Mouse (Mus musculus): ENCODE results near the gene Pid1. TPM values are rescaled to one million over a fixed set of nuclear protein-coding genes. Genes with fewer than 3 reads are reported as not detected.

Gene Pid1
- 35.6 and 38.9 TPM in 2 replicates for polyA plus RNA-seq (2016; fragmentation: Nextera tagmentation; extraction: Ambion mirVana)

DNA sequence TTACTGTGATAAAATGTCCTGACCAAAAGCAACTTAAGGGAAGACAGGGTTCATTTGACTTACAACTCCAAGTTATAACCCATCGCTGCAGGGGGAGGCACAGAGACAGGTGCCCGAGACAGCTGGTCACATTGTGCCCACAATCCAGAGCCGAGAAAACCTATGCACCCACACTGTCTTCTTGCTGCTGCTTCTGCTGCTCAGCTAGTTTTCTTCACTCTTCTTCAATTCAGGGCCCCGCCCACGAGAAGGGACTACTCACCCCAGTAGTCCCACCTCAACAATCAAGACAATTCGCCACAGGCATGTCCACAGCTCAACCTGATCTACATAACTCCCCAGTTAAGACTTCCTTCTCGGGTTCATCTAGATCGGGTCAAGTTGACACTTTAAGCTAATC is at the start of gene Pid1:
Pid1 (minus strand) TSS at position 214 of the 400 bp plus-strand sequence.
- no peak within 1 kb of the TSS for H3K9ac ChIP-seq
- WGBS: 83% methylated on average over 8 of the region's 8 CpGs
- H3K9me3 ChIP-seq: no peaks in the 10 kb centered on the region
- H3K27ac ChIP-seq: no peak within 1 kb of the TSS
- H3K27me3 ChIP-seq: no peaks in the 10 kb centered on the region
- H3K4me1 ChIP-seq: no peaks in the 10 kb centered on the region
- no peak within 1 kb of the TSS for H3K4me3 ChIP-seq
- no peaks in the 10 kb centered on the region for H3K36me3 ChIP-seq
- no peak for ATAC-seq (ENCODE audit: insufficient number of reproducible peaks, insufficient read depth, low FRiP score, low TSS enrichment)
- H3K4me2 ChIP-seq (replicated peaks): no peak within 1 kb of the TSS

- H3K9me3 ChIP-seq: no peaks in the 10 kb centered on the region
- no peak overlapping the region for H3K27ac ChIP-seq
- H3K27me3 ChIP-seq: no peaks in the 10 kb centered on the region
- H3K36me3 ChIP-seq: no peaks in the 10 kb centered on the region
- WGBS: 86% methylated on average over 2 of the region's 2 CpGs
- H3K4me3 ChIP-seq: no peak overlapping the region
- no peak overlapping the region for H3K4me2 ChIP-seq (replicated peaks)
- H3K4me1 ChIP-seq: 0 out of 2 replicates have a peak, but pooled peaks cover 4% of the 10 kb centered on the region
- no peak for ATAC-seq (ENCODE audit: insufficient number of reproducible peaks, insufficient read depth, low FRiP score, low TSS enrichment)
- H3K9ac ChIP-seq: no peak overlapping the region
These were observed 45.5 kb upstream of the Pid1 start for GRCm38 (mm10) chr1:84409514-84409913.

GRCm38 (mm10) chr1:84408873-84409272 is 44.9 kb upstream of the Pid1 start:
- Histone ChIP-seq H3K27me3 (no peaks in the 10 kb centered on the region), H3K27ac (no peak overlapping the region), H3K9me3 (no peaks in the 10 kb centered on the region), H3K4me1 (0 out of 2 replicates have a peak, but pooled peaks cover 4% of the 10 kb centered on the region), H3K4me3 (no peak overlapping the region), H3K4me2 (replicated peaks) (no peak overlapping the region), H3K9ac (no peak overlapping the region), H3K36me3 (no peaks in the 10 kb centered on the region)
- 61% methylated on average over 2 of the region's 2 CpGs for WGBS
- no peak for ATAC-seq (ENCODE audit: insufficient number of reproducible peaks, insufficient read depth, low FRiP score, low TSS enrichment)

DNA sequence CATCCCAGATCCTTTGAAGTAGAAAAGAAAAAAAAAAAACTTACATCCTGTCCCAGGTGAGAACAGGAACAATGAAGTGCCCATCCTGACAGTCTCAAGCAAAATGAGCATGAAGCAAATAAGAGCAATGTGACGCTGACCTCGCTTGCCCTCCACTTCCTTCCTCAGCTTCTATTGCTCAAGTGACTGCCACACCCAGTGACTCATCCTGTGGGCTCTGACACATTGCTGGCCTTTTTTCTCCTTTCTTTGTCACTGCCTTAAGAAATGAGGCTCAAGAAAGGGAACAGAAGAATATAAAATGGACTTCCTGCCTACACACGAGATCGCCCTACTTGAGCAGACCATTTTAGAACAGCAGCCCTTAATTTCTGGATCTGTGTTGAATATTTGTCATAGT is 42.9 kb upstream of the Pid1 start:
- 76% methylated on average over 4 of the region's 4 CpGs for WGBS
- H3K4me1 ChIP-seq: 0 out of 2 replicates have a peak, but pooled peaks cover 4% of the 10 kb centered on the region
- no peaks in the 10 kb centered on the region for H3K36me3 ChIP-seq
- H3K4me2 ChIP-seq (replicated peaks): no peak overlapping the region
- no peaks in the 10 kb centered on the region for H3K27me3 ChIP-seq
- H3K27ac ChIP-seq: no peak overlapping the region
- H3K4me3 ChIP-seq: no peak overlapping the region
- no peak for ATAC-seq (ENCODE audit: insufficient number of reproducible peaks, insufficient read depth, low FRiP score, low TSS enrichment)
- no peaks in the 10 kb centered on the region for H3K9me3 ChIP-seq
- no peak overlapping the region for H3K9ac ChIP-seq

- no peak overlapping the region for H3K27ac ChIP-seq
- H3K4me1 ChIP-seq: 0 out of 2 replicates have a peak, but pooled peaks cover 4% of the 10 kb centered on the region
- ATAC-seq (ENCODE audit: insufficient number of reproducible peaks, insufficient read depth, low FRiP score, low TSS enrichment): no peak
- no peaks in the 10 kb centered on the region for H3K27me3 ChIP-seq
- no peak overlapping the region for H3K4me3 ChIP-seq
- no peaks in the 10 kb centered on the region for H3K36me3 ChIP-seq
- no peak overlapping the region for H3K4me2 ChIP-seq (replicated peaks)
- WGBS: 86% methylated on average over 5 of the region's 5 CpGs
- H3K9ac ChIP-seq: no peak overlapping the region
- H3K9me3 ChIP-seq: no peaks in the 10 kb centered on the region
These were observed 41.7 kb upstream of the Pid1 start for GRCm38 (mm10) chr1:84405551-84406290.

DNA sequence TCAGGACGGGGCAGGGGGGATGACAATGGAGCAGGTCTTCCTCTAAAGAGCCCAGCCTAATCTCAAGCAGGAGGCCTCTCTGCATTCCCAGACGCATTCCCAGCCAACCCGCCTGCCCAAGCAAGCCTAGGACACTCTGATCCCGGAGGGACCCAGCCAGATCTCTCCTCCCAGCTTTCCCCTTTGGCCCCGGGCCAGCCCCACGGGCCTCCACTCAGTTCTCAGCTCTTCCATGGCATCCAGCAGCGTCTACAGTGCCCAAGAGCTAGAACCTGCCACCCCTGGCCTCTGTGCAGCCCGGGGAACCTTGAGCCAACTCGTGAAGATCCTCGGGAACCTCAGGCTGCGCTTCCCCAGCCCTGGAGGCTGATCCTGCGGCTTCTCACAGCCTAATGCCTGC is 40.9 kb upstream of the Pid1 start:
- Histone ChIP-seq H3K9ac (no peak overlapping the region), H3K4me3 (no peak overlapping the region), H3K4me2 (replicated peaks) (no peak overlapping the region), H3K36me3 (no peaks in the 10 kb centered on the region), H3K27me3 (no peaks in the 10 kb centered on the region), H3K27ac (no peak overlapping the region), H3K4me1 (0 out of 2 replicates have a peak, but pooled peaks cover 4% of the 10 kb centered on the region), H3K9me3 (no peaks in the 10 kb centered on the region)
- no peak for ATAC-seq (ENCODE audit: insufficient number of reproducible peaks, insufficient read depth, low FRiP score, low TSS enrichment)
- WGBS: 42% methylated on average over 12 of the region's 12 CpGs

DNA sequence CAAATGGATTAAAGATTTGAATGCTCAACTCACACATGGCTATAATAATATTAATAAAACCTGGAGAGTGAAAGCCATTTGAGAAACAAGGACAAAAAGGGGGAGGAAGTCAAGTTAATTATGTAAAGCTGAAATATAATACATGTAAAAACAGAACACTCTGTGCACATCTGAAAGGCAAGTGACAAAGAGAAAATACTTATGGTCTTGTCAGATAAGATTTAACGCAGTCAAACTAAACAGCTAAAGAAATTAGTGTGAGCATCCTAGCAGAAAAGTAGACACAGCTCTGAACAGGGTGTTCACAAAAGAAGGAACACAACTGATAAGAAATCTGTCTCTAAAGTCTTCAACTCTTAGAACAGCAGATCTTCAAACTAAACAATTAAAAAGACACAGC is 38.2 kb upstream of the Pid1 start:
- Histone ChIP-seq H3K4me2 (replicated peaks) (no peak overlapping the region), H3K36me3 (no peaks in the 10 kb centered on the region), H3K4me3 (no peak overlapping the region), H3K4me1 (0 out of 2 replicates have a peak, but pooled peaks cover 4% of the 10 kb centered on the region), H3K27ac (no peak overlapping the region), H3K27me3 (no peaks in the 10 kb centered on the region), H3K9me3 (no peaks in the 10 kb centered on the region), H3K9ac (no peak overlapping the region)
- no peak for ATAC-seq (ENCODE audit: insufficient number of reproducible peaks, insufficient read depth, low FRiP score, low TSS enrichment)
- WGBS: 60% methylated on average over 1 of the region's 1 CpGs

DNA sequence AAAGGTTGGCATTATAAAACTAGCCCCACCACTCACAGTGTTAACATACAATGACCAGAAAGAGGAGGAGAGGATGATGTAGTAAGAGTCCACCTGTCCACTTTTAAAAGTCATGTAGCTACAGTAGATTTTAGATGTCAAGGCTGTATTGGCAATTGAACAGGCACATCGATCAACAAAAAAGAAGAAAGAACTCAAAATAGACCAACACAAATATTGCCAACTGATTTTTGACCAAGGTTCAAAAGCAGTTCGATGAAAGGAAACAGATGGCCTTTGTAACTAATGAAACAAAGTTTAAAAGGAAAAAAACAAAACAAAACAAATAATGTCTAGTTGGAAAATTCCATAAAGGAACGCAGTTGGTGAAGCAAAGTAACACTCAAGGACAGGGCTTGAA is 35.7 kb upstream of the Pid1 start:
- Histone ChIP-seq H3K4me1 (no peaks in the 10 kb centered on the region), H3K9me3 (no peaks in the 10 kb centered on the region), H3K9ac (no peak overlapping the region), H3K36me3 (no peaks in the 10 kb centered on the region), H3K4me2 (replicated peaks) (no peak overlapping the region), H3K4me3 (no peak overlapping the region), H3K27me3 (no peaks in the 10 kb centered on the region), H3K27ac (no peak overlapping the region)
- no peak for ATAC-seq (ENCODE audit: insufficient number of reproducible peaks, insufficient read depth, low FRiP score, low TSS enrichment)
- 74% methylated on average over 3 of the region's 3 CpGs for WGBS

DNA sequence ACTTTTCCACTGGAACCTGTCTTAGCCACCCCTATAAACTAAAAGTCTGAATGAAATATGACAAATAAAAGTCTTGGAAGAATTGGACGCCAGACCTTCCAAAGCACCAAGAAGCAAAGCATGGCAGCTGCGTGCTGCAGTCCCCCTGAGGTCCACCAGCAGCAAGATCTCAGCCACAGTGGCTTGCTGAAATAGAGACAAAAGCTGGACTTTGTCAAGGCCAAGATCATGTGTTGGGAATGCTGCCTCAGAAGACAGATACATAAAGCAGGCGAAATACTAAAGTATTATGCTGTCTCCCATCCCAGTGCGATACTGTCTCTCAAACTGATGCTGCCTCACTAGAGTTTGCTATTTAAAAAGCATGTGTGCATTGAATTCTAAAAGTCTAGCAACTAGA is 35.1 kb upstream of the Pid1 start:
- no peaks in the 10 kb centered on the region for H3K9me3 ChIP-seq
- no peak overlapping the region for H3K27ac ChIP-seq
- WGBS: 87% methylated on average over 4 of the region's 4 CpGs
- H3K4me2 ChIP-seq (replicated peaks): no peak overlapping the region
- H3K36me3 ChIP-seq: no peaks in the 10 kb centered on the region
- H3K27me3 ChIP-seq: no peaks in the 10 kb centered on the region
- H3K4me3 ChIP-seq: no peak overlapping the region
- H3K4me1 ChIP-seq: no peaks in the 10 kb centered on the region
- H3K9ac ChIP-seq: no peak overlapping the region
- ATAC-seq (ENCODE audit: insufficient number of reproducible peaks, insufficient read depth, low FRiP score, low TSS enrichment): no peak

- Histone ChIP-seq H3K36me3 (no peaks in the 10 kb centered on the region), H3K9me3 (no peaks in the 10 kb centered on the region), H3K4me1 (no peaks in the 10 kb centered on the region), H3K27ac (no peak overlapping the region), H3K4me3 (no peak overlapping the region), H3K27me3 (no peaks in the 10 kb centered on the region), H3K9ac (no peak overlapping the region), H3K4me2 (replicated peaks) (no peak overlapping the region)
- ATAC-seq (ENCODE audit: insufficient number of reproducible peaks, insufficient read depth, low FRiP score, low TSS enrichment): no peak
- WGBS: 83% methylated on average over 3 of the region's 3 CpGs
These were observed 32.8 kb upstream of the Pid1 start for GRCm38 (mm10) chr1:84396787-84397186.

DNA sequence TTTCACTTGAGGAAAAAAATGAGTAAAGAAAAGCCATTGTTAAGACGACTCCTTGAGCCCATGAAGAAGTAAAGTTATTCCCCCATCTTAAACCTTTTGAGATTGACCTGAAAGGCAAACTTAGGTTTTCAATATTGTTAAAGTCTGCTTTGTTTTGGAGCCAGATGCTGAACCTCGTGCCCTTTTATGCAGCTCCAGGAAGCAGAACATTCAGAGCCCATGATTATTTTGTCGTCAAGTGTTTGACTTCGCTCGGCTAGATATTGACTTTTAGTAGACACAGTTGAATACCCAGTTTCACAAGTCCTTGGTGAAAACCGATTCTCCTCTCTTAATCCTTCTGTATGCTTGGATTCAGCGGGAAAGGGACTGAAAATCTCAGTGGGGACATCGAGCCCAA is 31.9 kb upstream of the Pid1 start:
- no peaks in the 10 kb centered on the region for H3K4me1 ChIP-seq
- H3K27me3 ChIP-seq: no peaks in the 10 kb centered on the region
- H3K4me3 ChIP-seq: no peak overlapping the region
- no peak overlapping the region for H3K4me2 ChIP-seq (replicated peaks)
- H3K27ac ChIP-seq: no peak overlapping the region
- no peaks in the 10 kb centered on the region for H3K9me3 ChIP-seq
- WGBS: 80% methylated on average over 8 of the region's 8 CpGs
- no peak overlapping the region for H3K9ac ChIP-seq
- ATAC-seq (ENCODE audit: insufficient number of reproducible peaks, insufficient read depth, low FRiP score, low TSS enrichment): no peak
- no peaks in the 10 kb centered on the region for H3K36me3 ChIP-seq

DNA sequence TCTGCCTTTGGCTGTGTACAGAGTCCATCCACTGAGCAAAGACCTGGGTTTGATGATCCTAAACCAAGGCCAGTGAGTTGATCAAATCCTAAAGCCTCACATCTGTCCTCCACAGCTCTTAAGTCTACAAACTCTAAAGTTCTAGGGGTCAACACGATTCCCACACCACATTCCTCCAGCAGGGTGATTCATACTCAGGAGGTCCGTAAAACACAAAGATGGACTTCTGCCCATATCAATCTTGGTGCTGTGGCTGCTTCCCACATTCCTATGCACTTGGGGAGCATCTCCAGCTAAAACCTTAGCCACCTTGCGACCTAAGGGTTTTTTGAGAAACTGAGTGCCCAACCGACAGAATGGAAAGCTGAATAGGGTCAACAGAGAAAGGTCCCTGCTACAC is 27.0 kb upstream of the Pid1 start:
- Histone ChIP-seq H3K9ac (no peak overlapping the region), H3K4me1 (no peaks in the 10 kb centered on the region), H3K36me3 (no peaks in the 10 kb centered on the region), H3K27ac (no peak overlapping the region), H3K4me3 (no peak overlapping the region), H3K27me3 (no peaks in the 10 kb centered on the region), H3K9me3 (no peaks in the 10 kb centered on the region), H3K4me2 (replicated peaks) (no peak overlapping the region)
- 87% methylated on average over 4 of the region's 4 CpGs for WGBS
- ATAC-seq (ENCODE audit: insufficient number of reproducible peaks, insufficient read depth, low FRiP score, low TSS enrichment): no peak
